Mouse (Mus musculus) stomach, embryonic 14.5 days (tissue): ENCODE measurements around the gene Syk. TPM values are rescaled to one million over a fixed set of nuclear protein-coding genes. Genes with fewer than 3 reads are reported as not detected.

ENCODE experiments used
- ATAC-seq: fragments of 200-750 bp; cut with Nextera tagmentation; 2 replicates; pipeline ENCODE4 v1.8.0; 2017; ENCODE audit warnings: low read depth, moderate TSS enrichment; ENCODE audit not compliant: insufficient number of reproducible peaks, insufficient read depth, low FRiP score
- H3K27ac ChIP-seq: fragments of 300-500 bp; sonication (generic); 2 replicates; pipeline ENCODE4 v1.5.1; 2014; ENCODE audit warnings: mild to moderate bottlenecking, low read length, moderate library complexity, mixed read lengths
- H3K27me3 ChIP-seq: fragments of 300-500 bp; sonication (generic); 2 replicates; pipeline ENCODE4 v1.6.1; 2014; ENCODE audit warnings: low read length, control low read depth, mixed read lengths; ENCODE audit not compliant: control insufficient read depth, insufficient read depth
- H3K36me3 ChIP-seq: fragments of 300-500 bp; sonication (generic); 2 replicates; pipeline ENCODE4 v1.6.1; 2014; ENCODE audit warnings: mild to moderate bottlenecking, control low read depth, low read length, moderate library complexity, mixed read lengths; ENCODE audit not compliant: control insufficient read depth, insufficient read depth
- H3K4me1 ChIP-seq: fragments of 300-500 bp; sonication (generic); 2 replicates; pipeline ENCODE4 v1.6.1; 2014; ENCODE audit warnings: low read length, control low read depth, mixed read lengths; ENCODE audit not compliant: control insufficient read depth, insufficient read depth
- H3K4me2 ChIP-seq: fragments of 300-500 bp; sonication (generic); replicated peaks from 2 replicates; pipeline ENCODE4 v1.6.1; 2014; ENCODE audit warnings: low read depth, low read length, control low read depth
- H3K4me3 ChIP-seq: fragments of 300-500 bp; sonication (generic); 2 replicates; pipeline ENCODE4 v1.5.1; 2014; ENCODE audit warnings: low read depth, low read length, control low read depth
- H3K9ac ChIP-seq: fragments of 300-500 bp; sonication (generic); replicated peaks from 2 replicates; pipeline ENCODE4 v1.6.1; 2014; ENCODE audit warnings: low read depth, mild to moderate bottlenecking, control low read depth, low read length, moderate library complexity, mixed read lengths
- H3K9me3 ChIP-seq: fragments of 300-500 bp; sonication (generic); 2 replicates; pipeline ENCODE4 v1.6.1; 2016; ENCODE audit warnings: low read depth, low read length, control low read depth; ENCODE audit not compliant: control insufficient read depth
- WGBS: fragments of 180-500 bp; shearing (Covaris S2); extraction: QIAGEN DNeasy Blood & Tissue Kit; methylation state at CpG from one replicate; pipeline ENCODE4 v1.1.7; 2014; 5-methylcytosine and 5-hydroxymethylcytosine counted together
- polyA plus RNA-seq: library from polyadenylated mRNA; unstranded; fragments of >200 nt; fragmentation: Nextera tagmentation; extraction: Ambion mirVana; gene quantifications from 2 replicates; pipeline ENCODE4 v1.2.1, GENCODE M21; 2014

Gene Syk
- polyA plus RNA-seq, 1 experiment from 2014 or later: 3.7 TPM

DNA sequence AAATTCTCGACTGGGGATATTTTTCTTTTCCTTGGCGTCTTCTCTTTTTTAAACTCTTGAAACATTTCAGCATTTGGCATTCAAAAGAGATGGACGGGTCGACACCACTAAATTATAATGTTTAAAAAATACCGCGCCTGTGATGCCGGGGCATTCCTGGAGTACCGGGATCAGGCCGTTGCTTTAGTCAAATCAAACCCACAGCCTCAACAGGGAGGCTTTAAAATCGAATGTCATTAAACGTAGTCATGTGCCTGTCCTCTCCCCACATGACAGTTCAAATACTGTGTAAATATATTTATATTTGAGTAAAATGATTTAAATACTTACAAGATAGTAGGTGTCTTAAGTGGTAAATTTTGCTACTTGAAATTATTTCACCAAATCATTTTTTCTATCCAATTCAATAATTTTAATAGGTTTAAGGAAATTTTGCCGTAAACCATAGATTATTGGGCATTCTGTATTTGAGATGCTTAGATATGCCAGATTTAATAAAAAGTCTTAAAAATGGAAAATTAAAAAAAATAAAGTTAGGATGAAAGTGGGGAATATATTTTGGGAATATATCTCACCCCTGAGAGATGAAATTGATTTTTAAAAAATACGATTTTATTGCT is 1.1 kb downstream of the Syk start:
- Histone ChIP-seq H3K9me3 (no peaks in the 10 kb centered on the region), H3K27me3 (no peaks in the 10 kb centered on the region), H3K4me3 (peak overlapping the region; percentile 58), H3K36me3 (no peaks in the 10 kb centered on the region), H3K27ac (no peak overlapping the region), H3K4me2 (peak overlapping the region; percentile 94), H3K4me1 (no peaks in the 10 kb centered on the region), H3K9ac (no peak overlapping the region)
- WGBS: 24% methylated on average over 13 of the region's 13 CpGs
- ATAC-seq: no peak

DNA sequence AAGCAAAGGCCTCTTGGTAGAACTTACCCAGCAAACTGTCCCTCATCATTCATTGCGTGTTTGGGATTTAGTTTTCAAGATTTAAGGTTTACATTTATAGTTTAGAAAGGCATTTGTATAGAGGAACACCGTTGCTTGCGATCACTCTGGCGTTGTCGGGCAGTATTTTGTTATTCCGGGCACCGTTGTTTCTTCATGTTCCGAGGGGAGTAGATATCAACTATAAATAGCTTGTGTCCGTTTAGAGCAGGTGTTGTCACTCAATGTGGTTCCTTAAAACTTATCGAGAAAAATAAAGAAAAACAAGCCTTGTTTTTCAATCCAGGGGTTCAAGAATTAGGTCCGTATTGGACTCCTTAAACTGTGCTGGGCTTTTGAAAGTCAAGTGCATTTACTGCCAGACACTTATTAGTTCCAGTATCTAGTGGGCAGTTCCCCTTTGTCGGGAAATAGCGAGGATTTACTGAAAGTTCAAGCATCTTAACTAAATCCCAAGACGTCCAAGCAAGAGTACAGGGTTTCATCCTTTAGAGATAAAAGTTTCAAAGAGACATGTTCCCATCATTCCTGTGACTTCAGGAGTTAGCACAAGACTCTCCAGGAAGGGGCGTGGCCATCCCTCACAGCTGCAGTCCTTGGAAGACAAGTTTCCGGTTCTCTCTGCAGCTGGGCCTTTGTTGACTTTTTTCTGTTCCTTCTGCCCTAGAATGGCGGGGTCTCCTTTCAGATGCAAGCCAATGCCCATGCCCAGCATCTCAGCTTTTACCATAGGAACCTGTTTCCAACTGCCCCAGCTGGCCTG is 1.9 kb downstream of the Syk start:
- Histone ChIP-seq H3K4me1 (no peaks in the 10 kb centered on the region), H3K36me3 (no peaks in the 10 kb centered on the region), H3K27me3 (no peaks in the 10 kb centered on the region), H3K4me3 (no peak overlapping the region), H3K9ac (no peak overlapping the region), H3K4me2 (no peak overlapping the region), H3K27ac (no peak overlapping the region), H3K9me3 (no peaks in the 10 kb centered on the region)
- 72% methylated on average over 17 of the region's 17 CpGs for WGBS
- no peak for ATAC-seq

DNA sequence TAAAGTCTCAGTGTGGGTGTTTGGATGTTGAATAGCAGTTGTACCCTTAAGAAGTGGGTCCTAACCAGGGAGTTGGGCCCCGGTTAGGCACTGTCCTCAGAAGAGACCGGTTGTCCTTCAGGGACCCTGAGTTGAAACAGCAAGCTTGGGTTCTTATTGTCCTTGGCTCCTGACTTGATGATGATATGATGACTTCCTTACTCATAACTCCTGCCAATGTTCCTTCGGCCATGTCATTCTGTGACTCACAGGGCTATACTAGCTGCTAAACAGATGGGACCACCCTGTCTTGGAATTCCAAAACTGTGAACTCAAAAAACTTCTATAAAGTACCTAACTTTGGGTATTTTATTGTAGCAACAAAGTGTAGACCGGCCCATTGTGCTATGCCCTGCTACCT is 4.8 kb downstream of the Syk start:
- no peaks in the 10 kb centered on the region for H3K27me3 ChIP-seq
- WGBS: 89% methylated on average over 4 of the region's 4 CpGs
- H3K4me3 ChIP-seq: no peak overlapping the region
- H3K9ac ChIP-seq: no peak overlapping the region
- no peak overlapping the region for H3K27ac ChIP-seq
- no peaks in the 10 kb centered on the region for H3K36me3 ChIP-seq
- no peak for ATAC-seq
- no peaks in the 10 kb centered on the region for H3K4me1 ChIP-seq
- no peaks in the 10 kb centered on the region for H3K9me3 ChIP-seq
- no peak overlapping the region for H3K4me2 ChIP-seq

DNA sequence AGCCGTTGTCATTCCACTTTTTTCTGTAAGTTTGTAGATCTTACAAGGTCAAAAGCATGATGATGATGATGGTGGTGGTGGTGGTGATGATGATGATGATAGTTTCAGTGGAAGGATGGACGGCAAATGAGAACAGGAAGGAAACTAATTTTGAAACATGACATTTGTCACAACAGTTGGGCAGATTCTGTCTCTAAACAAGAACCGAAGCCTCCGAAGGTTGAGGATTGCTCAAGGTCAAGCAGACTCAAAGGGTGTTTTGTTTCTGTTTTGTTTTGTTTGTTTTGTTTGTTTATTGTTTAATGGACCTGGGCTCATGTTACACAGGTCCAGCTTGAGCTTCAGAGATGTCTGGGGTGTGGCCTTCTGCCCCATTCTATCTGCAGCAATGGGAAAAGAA is 6.1 kb downstream of the Syk start:
- no peak overlapping the region for H3K27ac ChIP-seq
- WGBS: 89% methylated on average over 4 of the region's 4 CpGs
- H3K4me2 ChIP-seq: no peak overlapping the region
- no peak for ATAC-seq
- no peak overlapping the region for H3K4me3 ChIP-seq
- H3K36me3 ChIP-seq: no peaks in the 10 kb centered on the region
- H3K9ac ChIP-seq: no peak overlapping the region
- peaks cover 4% of the 10 kb centered on the region; the same call in 1 of the 2 replicates for H3K9me3 ChIP-seq
- H3K4me1 ChIP-seq: no peaks in the 10 kb centered on the region
- no peaks in the 10 kb centered on the region for H3K27me3 ChIP-seq

DNA sequence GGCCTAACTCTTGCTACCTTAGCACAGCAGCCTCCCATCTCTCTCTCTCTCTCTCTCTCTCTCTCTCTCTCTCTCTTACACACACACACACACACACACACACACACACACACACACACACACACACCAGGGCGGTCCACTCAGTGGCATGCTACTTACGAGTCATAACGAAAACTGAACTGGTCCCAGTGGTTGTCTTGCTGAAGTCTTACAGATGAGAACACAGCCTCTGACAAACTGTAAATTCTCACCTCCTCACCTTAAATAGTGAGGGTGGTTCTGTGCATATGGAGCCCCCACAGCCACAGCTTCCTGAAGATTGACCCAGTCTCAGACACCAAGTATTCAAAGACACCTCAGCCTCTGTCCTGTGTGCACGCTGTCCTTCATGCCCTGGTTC is 8.9 kb downstream of the Syk start:
- no peak overlapping the region for H3K9ac ChIP-seq
- H3K27me3 ChIP-seq: no peaks in the 10 kb centered on the region
- no peak for ATAC-seq
- H3K9me3 ChIP-seq: peaks cover 4% of the 10 kb centered on the region; the same call in 1 of the 2 replicates
- H3K27ac ChIP-seq: no peak overlapping the region
- no peaks in the 10 kb centered on the region for H3K4me1 ChIP-seq
- 90% methylated on average over 4 of the region's 4 CpGs for WGBS
- no peaks in the 10 kb centered on the region for H3K36me3 ChIP-seq
- no peak overlapping the region for H3K4me2 ChIP-seq
- no peak overlapping the region for H3K4me3 ChIP-seq

DNA sequence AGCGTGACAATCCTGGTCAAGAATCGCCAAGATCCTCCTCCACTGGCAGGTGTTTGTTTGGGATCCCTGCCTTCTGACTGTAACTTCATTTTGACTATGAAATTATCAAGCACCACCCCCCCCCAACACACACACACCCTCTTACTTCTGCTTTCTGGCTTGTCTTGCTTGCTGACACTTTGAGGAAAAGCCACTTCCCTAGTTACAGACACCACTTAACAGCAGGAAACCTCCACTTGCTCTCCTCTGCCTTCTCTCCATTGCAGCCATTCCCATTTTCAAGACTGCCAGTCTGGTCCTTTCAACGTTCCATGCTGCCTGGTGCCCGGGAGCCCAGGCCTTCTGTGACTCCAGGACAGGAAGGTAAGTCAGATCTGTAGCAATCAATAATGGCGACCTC is 13.7 kb downstream of the Syk start:
- no peaks in the 10 kb centered on the region for H3K36me3 ChIP-seq
- no peaks in the 10 kb centered on the region for H3K27me3 ChIP-seq
- WGBS: 75% methylated on average over 5 of the region's 5 CpGs
- H3K9ac ChIP-seq: no peak overlapping the region
- H3K9me3 ChIP-seq: peaks cover 4% of the 10 kb centered on the region; the same call in 1 of the 2 replicates
- H3K27ac ChIP-seq: no peak overlapping the region
- ATAC-seq: no peak
- H3K4me2 ChIP-seq: no peak overlapping the region
- H3K4me3 ChIP-seq: no peak overlapping the region
- H3K4me1 ChIP-seq: no peaks in the 10 kb centered on the region

DNA sequence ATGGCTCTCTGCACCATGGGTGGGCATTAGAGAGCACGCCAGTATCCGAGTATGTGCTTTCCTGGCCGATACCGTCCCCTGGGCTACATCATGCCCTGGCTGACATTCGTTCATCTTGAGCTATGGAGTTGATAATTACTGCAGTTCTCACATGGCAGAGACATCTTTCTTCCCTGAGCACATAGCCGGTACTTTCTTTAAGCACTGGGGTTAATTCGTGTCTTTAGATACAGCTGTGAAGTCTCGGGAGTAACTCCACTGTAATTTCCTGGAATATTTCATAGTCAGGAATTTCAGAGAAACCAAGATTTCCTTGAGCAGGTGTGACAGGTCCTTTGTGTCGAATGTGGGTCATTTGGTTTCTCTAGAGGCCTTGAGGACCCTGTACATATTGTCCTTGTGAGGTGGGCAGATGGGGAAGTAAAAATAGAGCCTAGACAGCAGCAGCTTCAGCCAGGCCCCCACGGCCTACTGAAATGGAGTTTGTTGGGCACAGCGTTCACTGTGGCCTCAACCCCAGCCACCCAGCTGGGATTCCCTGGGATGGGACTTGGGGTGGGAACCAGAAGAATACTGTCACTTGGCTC is 14.2 kb downstream of the Syk start:
- H3K27ac ChIP-seq: no peak overlapping the region
- ATAC-seq: no peak
- WGBS: 76% methylated on average over 11 of the region's 11 CpGs
- H3K9me3 ChIP-seq: peaks cover 4% of the 10 kb centered on the region; the same call in 1 of the 2 replicates
- no peaks in the 10 kb centered on the region for H3K36me3 ChIP-seq
- no peaks in the 10 kb centered on the region for H3K27me3 ChIP-seq
- H3K4me1 ChIP-seq: no peaks in the 10 kb centered on the region
- H3K4me2 ChIP-seq: no peak overlapping the region
- H3K4me3 ChIP-seq: no peak overlapping the region
- no peak overlapping the region for H3K9ac ChIP-seq

DNA sequence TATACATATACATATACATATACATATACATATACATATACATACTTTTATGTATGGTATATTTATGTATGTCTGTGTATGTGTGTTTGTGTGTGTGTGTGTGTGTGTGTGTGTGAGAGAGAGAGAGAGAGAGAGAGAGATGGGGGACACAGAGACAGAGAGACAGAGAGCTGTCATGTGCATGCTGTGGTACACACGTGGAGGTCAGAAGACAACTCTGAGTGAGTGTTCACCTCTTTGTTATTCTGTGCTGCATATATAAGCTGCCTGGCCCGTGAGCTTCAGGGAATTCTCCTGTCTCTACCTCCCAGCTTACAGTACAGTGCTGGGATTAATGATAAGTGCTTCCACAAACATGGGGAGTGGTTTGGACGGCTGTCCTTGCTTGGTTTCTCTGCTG is 15.3 kb downstream of the Syk start:
- Histone ChIP-seq H3K4me2 (no peak overlapping the region), H3K27ac (no peak overlapping the region), H3K9me3 (peaks cover 4% of the 10 kb centered on the region; the same call in 1 of the 2 replicates), H3K36me3 (no peaks in the 10 kb centered on the region), H3K9ac (no peak overlapping the region), H3K27me3 (no peaks in the 10 kb centered on the region), H3K4me1 (no peaks in the 10 kb centered on the region), H3K4me3 (no peak overlapping the region)
- no peak for ATAC-seq
- 42% methylated on average over 3 of the region's 3 CpGs for WGBS
